Mouse (Mus musculus): ENCODE results near the gene 3110082I17Rik. TPM values are rescaled to one million over a fixed set of nuclear protein-coding genes. Genes with fewer than 3 reads are reported as not detected.

3110082I17Rik gene
- polyA plus RNA-seq, 1 experiment from 2014 or later: 39.7 TPM

- no peak overlapping the region for H3K27ac ChIP-seq (replicated peaks; ENCODE audit: low read depth, low read length)
- no peak for DNase-seq (ENCODE audit: low spot score)
- no peaks in the 10 kb centered on the region for H3K36me3 ChIP-seq (ENCODE audit: control insufficient read depth, insufficient read depth, low read length)
- no peaks in the 10 kb centered on the region for H3K9me3 ChIP-seq (ENCODE audit: control insufficient read depth, low read length)
- 73% methylated on average over 5 of the region's 5 CpGs for WGBS
- no peaks in the 10 kb centered on the region for H3K27me3 ChIP-seq (ENCODE audit: control insufficient read depth, insufficient read depth, low read length)
- no peak overlapping the region for H3K9ac ChIP-seq (ENCODE audit: low read length)
- H3K4me3 ChIP-seq (ENCODE audit: low read depth, low read length): no peak overlapping the region
- no peaks in the 10 kb centered on the region for H3K4me1 ChIP-seq (ENCODE audit: control insufficient read depth, insufficient read depth, low read length)
- ATAC-seq (ENCODE audit: insufficient number of reproducible peaks, low FRiP score, low TSS enrichment, low read depth): no peak
- no peak overlapping the region for H3K4me2 ChIP-seq (ENCODE audit: low read depth, severe bottlenecking)
These were observed 11.1 kb downstream of the 3110082I17Rik start for GRCm38 (mm10) chr5:139449161-139449791.

DNA sequence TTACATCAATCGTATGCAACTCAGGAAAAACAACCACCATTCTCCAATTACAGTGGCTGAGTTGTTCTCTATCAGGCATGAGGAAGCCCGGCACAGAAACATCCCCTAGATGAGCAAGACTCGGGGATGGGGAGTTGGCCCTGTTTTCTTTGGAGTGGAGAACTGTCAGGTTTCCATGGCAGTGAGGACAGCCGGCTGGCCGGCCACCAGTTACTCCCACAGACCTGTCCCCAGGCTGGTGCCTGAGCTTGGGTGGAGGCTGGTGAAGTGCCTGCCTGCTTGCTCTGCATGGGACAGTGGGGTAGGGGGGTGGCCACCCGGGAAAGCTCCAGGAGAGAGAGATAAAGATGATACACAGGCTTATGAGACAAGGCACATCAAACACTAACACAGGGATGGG lies 12.3 kb downstream of the 3110082I17Rik start:
- no peaks in the 10 kb centered on the region for H3K27me3 ChIP-seq (ENCODE audit: control insufficient read depth, insufficient read depth, low read length)
- H3K9me3 ChIP-seq (ENCODE audit: control insufficient read depth, low read length): no peaks in the 10 kb centered on the region
- H3K4me2 ChIP-seq (ENCODE audit: low read depth, severe bottlenecking): no peak overlapping the region
- no peak overlapping the region for H3K9ac ChIP-seq (ENCODE audit: low read length)
- H3K4me1 ChIP-seq (ENCODE audit: control insufficient read depth, insufficient read depth, low read length): no peaks in the 10 kb centered on the region
- H3K36me3 ChIP-seq (ENCODE audit: control insufficient read depth, insufficient read depth, low read length): no peaks in the 10 kb centered on the region
- DNase-seq (ENCODE audit: low spot score): no peak
- no peak overlapping the region for H3K4me3 ChIP-seq (ENCODE audit: low read depth, low read length)
- 75% methylated on average over 6 of the region's 6 CpGs for WGBS
- no peak overlapping the region for H3K27ac ChIP-seq (replicated peaks; ENCODE audit: low read depth, low read length)
- ATAC-seq (ENCODE audit: insufficient number of reproducible peaks, low FRiP score, low TSS enrichment, low read depth): no peak

DNA sequence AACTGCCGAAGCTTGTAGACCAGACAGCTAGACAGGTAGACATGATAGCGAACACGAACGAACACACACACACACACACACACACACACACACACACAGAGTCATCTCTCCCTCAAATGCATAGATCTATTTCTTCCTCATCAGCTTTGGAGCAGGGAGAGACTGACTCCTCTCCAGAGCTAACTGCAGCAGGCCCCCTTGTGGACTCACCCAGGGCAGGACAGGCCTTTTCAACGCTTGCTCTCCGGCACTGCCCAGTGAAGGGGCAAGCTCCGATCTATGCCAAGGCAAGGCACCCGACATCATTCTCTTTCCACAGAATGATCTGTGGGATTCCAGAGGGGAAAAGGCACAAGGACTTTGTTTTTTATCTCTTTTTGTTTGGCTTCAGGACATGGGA lies 15.1 kb downstream of the 3110082I17Rik start:
- ATAC-seq (ENCODE audit: insufficient number of reproducible peaks, low FRiP score, low TSS enrichment, low read depth): no peak
- Histone ChIP-seq H3K36me3 (ENCODE audit: control insufficient read depth, insufficient read depth, low read length) (no peaks in the 10 kb centered on the region), H3K9me3 (ENCODE audit: control insufficient read depth, low read length) (no peaks in the 10 kb centered on the region), H3K27ac (replicated peaks; ENCODE audit: low read depth, low read length) (no peak overlapping the region), H3K9ac (ENCODE audit: low read length) (no peak overlapping the region), H3K27me3 (ENCODE audit: control insufficient read depth, insufficient read depth, low read length) (no peaks in the 10 kb centered on the region), H3K4me2 (ENCODE audit: low read depth, severe bottlenecking) (no peak overlapping the region), H3K4me3 (ENCODE audit: low read depth, low read length) (no peak overlapping the region), H3K4me1 (ENCODE audit: control insufficient read depth, insufficient read depth, low read length) (no peaks in the 10 kb centered on the region)
- 91% methylated on average over 8 of the region's 8 CpGs for WGBS
- no peak for DNase-seq (ENCODE audit: low spot score)

DNA sequence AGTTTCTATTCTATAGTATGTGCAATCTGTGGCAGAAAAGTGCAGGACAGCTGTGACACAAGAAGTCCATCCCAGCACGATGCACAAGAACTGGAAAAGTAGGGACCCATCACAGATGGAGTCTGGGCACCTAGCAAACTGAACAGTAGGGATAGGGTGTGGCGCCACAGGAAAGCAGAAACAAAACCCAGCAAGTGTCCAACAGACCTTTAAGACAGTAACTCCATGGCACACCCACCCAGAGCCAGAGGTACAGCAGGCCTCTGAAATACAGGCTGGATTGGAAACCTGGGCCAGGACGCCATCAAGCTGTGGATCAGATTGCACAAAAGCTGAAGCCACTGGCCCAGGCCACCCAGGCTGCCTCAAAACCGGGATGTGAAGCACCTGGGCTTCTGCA lies 17.4 kb downstream of the 3110082I17Rik start:
- H3K9me3 ChIP-seq (ENCODE audit: control insufficient read depth, low read length): no peaks in the 10 kb centered on the region
- no peak for ATAC-seq (ENCODE audit: insufficient number of reproducible peaks, low FRiP score, low TSS enrichment, low read depth)
- H3K27ac ChIP-seq (replicated peaks; ENCODE audit: low read depth, low read length): no peak overlapping the region
- DNase-seq (ENCODE audit: low spot score): no peak
- H3K9ac ChIP-seq (ENCODE audit: low read length): no peak overlapping the region
- H3K4me2 ChIP-seq (ENCODE audit: low read depth, severe bottlenecking): no peak overlapping the region
- no peaks in the 10 kb centered on the region for H3K36me3 ChIP-seq (ENCODE audit: control insufficient read depth, insufficient read depth, low read length)
- H3K27me3 ChIP-seq (ENCODE audit: control insufficient read depth, insufficient read depth, low read length): no peaks in the 10 kb centered on the region
- no peak overlapping the region for H3K4me3 ChIP-seq (ENCODE audit: low read depth, low read length)
- 74% methylated on average over 4 of the region's 4 CpGs for WGBS
- H3K4me1 ChIP-seq (ENCODE audit: control insufficient read depth, insufficient read depth, low read length): no peaks in the 10 kb centered on the region

- Histone ChIP-seq H3K27ac (replicated peaks; ENCODE audit: low read depth, low read length) (no peak overlapping the region), H3K9ac (ENCODE audit: low read length) (no peak overlapping the region; the same call in 1 of the 2 replicates)
- ATAC-seq (ENCODE audit: insufficient number of reproducible peaks, low FRiP score, low TSS enrichment, low read depth): no peak
These were observed 17.9 kb downstream of the 3110082I17Rik start for GRCm38 (mm10) chr5:139442428-139442827.

GRCm38 (mm10) chr5:139441726-139442018 lies 18.7 kb downstream of the 3110082I17Rik start:
- H3K27ac ChIP-seq (replicated peaks; ENCODE audit: low read depth, low read length): no peak overlapping the region
- H3K36me3 ChIP-seq (ENCODE audit: control insufficient read depth, insufficient read depth, low read length): no peaks in the 10 kb centered on the region
- H3K4me2 ChIP-seq (ENCODE audit: low read depth, severe bottlenecking): no peak overlapping the region
- no peak overlapping the region for H3K4me3 ChIP-seq (ENCODE audit: low read depth, low read length)
- no peak for ATAC-seq (ENCODE audit: insufficient number of reproducible peaks, low FRiP score, low TSS enrichment, low read depth)
- no peak for DNase-seq (ENCODE audit: low spot score)
- H3K9me3 ChIP-seq (ENCODE audit: control insufficient read depth, low read length): no peaks in the 10 kb centered on the region
- no peaks in the 10 kb centered on the region for H3K4me1 ChIP-seq (ENCODE audit: control insufficient read depth, insufficient read depth, low read length)
- 94% methylated on average over 2 of the region's 2 CpGs for WGBS
- H3K27me3 ChIP-seq (ENCODE audit: control insufficient read depth, insufficient read depth, low read length): no peaks in the 10 kb centered on the region
- H3K9ac ChIP-seq (ENCODE audit: low read length): no peak overlapping the region

More at GRCm38 (mm10) chr5:139442428-139442827, 17.9 kb downstream of the 3110082I17Rik start:
- Histone ChIP-seq H3K27me3 (ENCODE audit: control insufficient read depth, insufficient read depth, low read length) (no peaks in the 10 kb centered on the region), H3K4me3 (ENCODE audit: low read depth, low read length) (no peak overlapping the region), H3K4me2 (ENCODE audit: low read depth, severe bottlenecking) (no peak overlapping the region), H3K36me3 (ENCODE audit: control insufficient read depth, insufficient read depth, low read length) (no peaks in the 10 kb centered on the region), H3K9me3 (ENCODE audit: control insufficient read depth, low read length) (no peaks in the 10 kb centered on the region), H3K4me1 (ENCODE audit: control insufficient read depth, insufficient read depth, low read length) (no peaks in the 10 kb centered on the region)
- 89% methylated on average over 12 of the region's 12 CpGs for WGBS
- no peak for DNase-seq (ENCODE audit: low spot score)

GRCm38 (mm10) chr5:139440926-139441725 lies 19.2 kb downstream of the 3110082I17Rik start:
- Histone ChIP-seq H3K4me3 (ENCODE audit: low read depth, low read length) (no peak overlapping the region), H3K27me3 (ENCODE audit: control insufficient read depth, insufficient read depth, low read length) (no peaks in the 10 kb centered on the region), H3K36me3 (ENCODE audit: control insufficient read depth, insufficient read depth, low read length) (no peaks in the 10 kb centered on the region), H3K4me1 (ENCODE audit: control insufficient read depth, insufficient read depth, low read length) (no peaks in the 10 kb centered on the region), H3K9me3 (ENCODE audit: control insufficient read depth, low read length) (no peaks in the 10 kb centered on the region), H3K4me2 (ENCODE audit: low read depth, severe bottlenecking) (no peak overlapping the region), H3K27ac (replicated peaks; ENCODE audit: low read depth, low read length) (no peak overlapping the region), H3K9ac (ENCODE audit: low read length) (no peak overlapping the region)
- DNase-seq (ENCODE audit: low spot score) (no peak), ATAC-seq (ENCODE audit: insufficient number of reproducible peaks, low FRiP score, low TSS enrichment, low read depth) (no peak)
- WGBS: 93% methylated on average over 11 of the region's 11 CpGs

DNA sequence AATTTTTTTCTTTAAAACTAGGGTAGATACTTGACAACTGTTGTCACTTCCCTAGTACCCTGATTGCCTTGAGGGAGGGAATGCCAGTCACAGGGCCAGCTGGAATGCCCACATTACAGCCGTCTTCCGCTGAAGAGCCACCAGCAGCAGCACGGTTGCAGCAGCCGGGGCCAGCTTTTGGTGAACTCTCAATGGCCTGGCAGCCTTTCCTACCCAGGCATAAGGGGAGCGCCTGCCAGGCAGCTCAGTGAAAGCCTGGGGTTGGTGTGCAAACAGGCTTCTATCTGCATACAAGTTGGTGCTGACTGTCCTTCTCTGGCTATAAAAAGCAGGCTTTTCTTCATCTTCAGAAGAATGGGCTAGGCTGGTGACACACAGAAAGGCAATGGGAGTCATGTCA lies 19.9 kb downstream of the 3110082I17Rik start:
- no peak overlapping the region for H3K4me3 ChIP-seq (ENCODE audit: low read depth, low read length)
- H3K27ac ChIP-seq (replicated peaks; ENCODE audit: low read depth, low read length): no peak overlapping the region
- no peak overlapping the region for H3K9ac ChIP-seq (ENCODE audit: low read length)
- no peaks in the 10 kb centered on the region for H3K27me3 ChIP-seq (ENCODE audit: control insufficient read depth, insufficient read depth, low read length)
- ATAC-seq (ENCODE audit: insufficient number of reproducible peaks, low FRiP score, low TSS enrichment, low read depth) (no peak), DNase-seq (ENCODE audit: low spot score) (no peak)
- H3K4me2 ChIP-seq (ENCODE audit: low read depth, severe bottlenecking): no peak overlapping the region
- no peaks in the 10 kb centered on the region for H3K9me3 ChIP-seq (ENCODE audit: control insufficient read depth, low read length)
- no peaks in the 10 kb centered on the region for H3K36me3 ChIP-seq (ENCODE audit: control insufficient read depth, insufficient read depth, low read length)
- WGBS: 94% methylated on average over 5 of the region's 5 CpGs
- H3K4me1 ChIP-seq (ENCODE audit: control insufficient read depth, insufficient read depth, low read length): no peaks in the 10 kb centered on the region
